Mouse (Mus musculus) heart, postnatal 0 days (tissue): ENCODE measurements around the gene Snx12. TPM values are rescaled to one million over a fixed set of nuclear protein-coding genes. Genes with fewer than 3 reads are reported as not detected.

ENCODE experiments used
- ATAC-seq: fragments of 200-750 bp; cut with Nextera tagmentation; 2 replicates; pipeline ENCODE4 v1.8.0; 2017; ENCODE audit warnings: low read depth, moderate number of reproducible peaks, moderate library complexity; ENCODE audit not compliant: insufficient read depth
- DNase-seq: peaks from one replicate; pipeline ENCODE4 v3.0.0-alpha.2; 2016; ENCODE audit warnings: low spot score
- H3K27ac ChIP-seq: fragments of 300-500 bp; sonication (generic); 2 replicates; pipeline ENCODE4 v1.5.1; 2014; ENCODE audit warnings: low read depth, mild to moderate bottlenecking
- H3K27me3 ChIP-seq: fragments of 300-500 bp; sonication (generic); 2 replicates; pipeline ENCODE4 v1.6.1; 2014; ENCODE audit warnings: low read length, mixed read lengths; ENCODE audit not compliant: control insufficient read depth, insufficient read depth
- H3K36me3 ChIP-seq: fragments of 300-500 bp; sonication (generic); replicated peaks from 2 replicates; pipeline ENCODE4 v1.6.1; 2014; ENCODE audit warnings: low read length, mixed read lengths; ENCODE audit not compliant: control insufficient read depth, insufficient read depth
- H3K4me1 ChIP-seq: fragments of 300-500 bp; sonication (generic); 2 replicates; pipeline ENCODE4 v1.6.1; 2014; ENCODE audit warnings: antibody characterized with exemption; ENCODE audit not compliant: control insufficient read depth, insufficient read depth
- H3K4me2 ChIP-seq: fragments of 300-500 bp; sonication (generic); 2 replicates; pipeline ENCODE4 v1.6.1; 2014; ENCODE audit warnings: low read depth, mild to moderate bottlenecking, low read length, moderate library complexity
- H3K4me3 ChIP-seq: fragments of 300-500 bp; sonication (generic); 2 replicates; pipeline ENCODE4 v1.5.1; 2014; ENCODE audit warnings: low read depth, low read length
- H3K9ac ChIP-seq: fragments of 300-500 bp; sonication (generic); replicated peaks from 2 replicates; pipeline ENCODE4 v1.6.1; 2014; ENCODE audit warnings: low read depth, low read length, mixed read lengths
- H3K9me3 ChIP-seq: fragments of 300-500 bp; sonication (generic); replicated peaks from 2 replicates; pipeline ENCODE4 v1.6.1; 2016; ENCODE audit warnings: low read length; ENCODE audit not compliant: control insufficient read depth
- CTCF ChIP-seq: IDR thresholded peaks from 2 replicates; pipeline ENCODE4 v1.5.1; 2016; ENCODE audit warnings: antibody characterized with exemption, control low read depth, low read depth
- EP300 ChIP-seq: IDR thresholded peaks from 2 replicates; pipeline ENCODE4 v1.6.1; 2016; ENCODE audit warnings: antibody characterized with exemption, low read depth
- WGBS: fragments of 180-500 bp; shearing (Covaris S2); extraction: QIAGEN DNeasy Blood & Tissue Kit; methylation state at CpG from one replicate; pipeline ENCODE4 v1.1.7; 2014; 5-methylcytosine and 5-hydroxymethylcytosine counted together
- polyA plus RNA-seq: library from polyadenylated mRNA; unstranded; fragments of >200 nt; fragmentation: Nextera tagmentation; extraction: Ambion mirVana; gene quantifications from 2 replicates; pipeline ENCODE4 v1.2.1, GENCODE M21; 2015
- total RNA-seq: library from RNA; depleted of rRNA; stranded (reverse); fragments of >200 nt; gene quantifications from 2 replicates; pipeline ENCODE4 v1.2.3, GENCODE M21; 2014; ENCODE audit warnings: low replicate concordance; rRNA removed

Gene Snx12
- total RNA-seq (28.4 and 33.9 TPM in 2 replicates), polyA plus RNA-seq (27.4 and 27.7 TPM in 2 replicates)

DNA sequence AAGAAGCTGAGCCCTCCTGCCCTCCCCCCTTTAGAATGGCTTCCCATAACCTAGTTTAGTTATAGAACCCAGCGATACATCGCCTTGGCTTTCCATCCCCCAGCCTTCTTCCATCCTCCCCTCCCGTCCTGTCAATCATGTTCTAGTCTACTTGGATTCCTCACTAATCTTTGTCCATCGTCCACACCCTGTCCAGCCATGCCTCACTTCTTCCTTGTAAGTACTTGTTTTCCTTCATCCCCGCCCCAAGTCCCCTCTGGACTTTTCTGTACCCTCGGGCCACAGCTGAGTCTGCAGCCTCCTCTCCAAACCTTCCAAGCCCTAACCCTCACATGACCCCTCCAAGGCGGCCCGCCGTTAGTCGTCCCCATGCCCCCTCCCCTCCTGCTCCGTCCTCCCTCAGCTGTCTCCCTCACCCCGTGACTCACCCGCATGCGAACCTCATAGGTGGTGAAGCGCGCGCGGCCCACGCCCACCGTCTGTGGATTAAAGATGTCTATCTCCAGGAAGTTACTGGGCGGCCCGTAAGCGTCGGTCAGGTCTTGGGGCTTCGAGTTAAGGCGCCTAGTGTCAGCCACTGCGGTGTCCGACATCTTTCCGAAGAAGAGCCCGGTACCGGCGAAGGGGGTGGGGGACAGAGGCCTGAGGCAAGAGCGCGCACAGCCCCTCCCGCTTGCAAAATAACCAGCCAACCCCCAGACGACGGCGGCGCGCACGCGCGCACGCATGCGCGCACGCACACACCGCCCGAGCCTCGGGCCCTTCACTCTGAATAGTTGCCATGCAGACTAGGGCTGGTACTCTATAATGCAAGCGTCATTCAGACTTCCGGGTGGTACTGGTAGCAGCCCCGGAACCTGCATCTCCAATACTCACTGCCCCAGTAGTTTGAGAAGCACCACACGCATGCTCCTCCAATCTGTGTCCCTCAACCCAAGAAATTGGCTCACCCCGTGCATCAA is at the start of gene Snx12:
Snx12 (minus strand) TSS at position 730 of the 962 bp plus-strand sequence.
- Histone ChIP-seq H3K4me3 (peak within 1 kb of the TSS; percentile 65), H3K4me1 (no peaks in the 10 kb centered on the region), H3K27me3 (no peaks in the 10 kb centered on the region), H3K9ac (peak within 1 kb of the TSS; percentile 53), H3K36me3 (0 out of 2 replicates have a peak, but pooled peaks cover 3% of the 10 kb centered on the region), H3K27ac (peak within 1 kb of the TSS; percentile 46), H3K4me2 (peak within 1 kb of the TSS; percentile 63), H3K9me3 (no peaks in the 10 kb centered on the region)
- WGBS, result 21% methylated on average over 55 of the region's 55 CpGs
- no peak for TF ChIP-seq EP300
- no peak for TF ChIP-seq CTCF
- DNase-seq (peak; percentile 86), ATAC-seq (peak; percentile 95)

DNA sequence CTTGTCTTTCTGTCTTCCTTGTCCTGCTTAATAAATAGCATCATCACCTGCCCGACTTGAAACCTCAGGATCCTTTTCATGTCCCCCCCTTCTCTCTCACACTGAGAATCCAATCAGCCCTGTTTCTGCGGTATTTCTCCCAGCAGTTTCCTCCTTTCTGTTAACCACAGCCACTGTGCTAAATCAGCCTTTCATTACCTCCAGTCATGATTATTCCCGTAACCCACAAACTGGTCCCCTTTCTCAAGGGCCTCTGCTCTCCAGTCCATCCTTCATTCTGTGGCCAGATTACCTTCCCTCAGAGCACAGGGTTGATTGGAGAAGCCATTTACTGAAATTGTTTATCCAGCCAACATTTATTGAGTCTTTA is 46.4 kb upstream of the Snx12 start, which contains the start of gene Gm20489:
Gm20489 (minus strand) TSS at position 269 of the 370 bp plus-strand sequence.
- H3K27me3 ChIP-seq, result no peaks in the 10 kb centered on the region
- DNase-seq (no peak), ATAC-seq (no peak)
- peak within 1 kb of the TSS; percentile 61; the same call in 1 of the 2 replicates for H3K27ac ChIP-seq
- WGBS, result 56% methylated on average over 3 of the region's 3 CpGs
- H3K4me1 ChIP-seq, result no peaks in the 10 kb centered on the region; the same call in 1 of the 2 replicates
- TF ChIP-seq CTCF (no peak), EP300 (no peak)
- no peaks in the 10 kb centered on the region for H3K36me3 ChIP-seq
- peak within 1 kb of the TSS; percentile 47 for H3K4me2 ChIP-seq
- H3K9ac ChIP-seq, result no peak within 1 kb of the TSS
- H3K4me3 ChIP-seq, result peak within 1 kb of the TSS; percentile 34
- no peaks in the 10 kb centered on the region for H3K9me3 ChIP-seq

DNA sequence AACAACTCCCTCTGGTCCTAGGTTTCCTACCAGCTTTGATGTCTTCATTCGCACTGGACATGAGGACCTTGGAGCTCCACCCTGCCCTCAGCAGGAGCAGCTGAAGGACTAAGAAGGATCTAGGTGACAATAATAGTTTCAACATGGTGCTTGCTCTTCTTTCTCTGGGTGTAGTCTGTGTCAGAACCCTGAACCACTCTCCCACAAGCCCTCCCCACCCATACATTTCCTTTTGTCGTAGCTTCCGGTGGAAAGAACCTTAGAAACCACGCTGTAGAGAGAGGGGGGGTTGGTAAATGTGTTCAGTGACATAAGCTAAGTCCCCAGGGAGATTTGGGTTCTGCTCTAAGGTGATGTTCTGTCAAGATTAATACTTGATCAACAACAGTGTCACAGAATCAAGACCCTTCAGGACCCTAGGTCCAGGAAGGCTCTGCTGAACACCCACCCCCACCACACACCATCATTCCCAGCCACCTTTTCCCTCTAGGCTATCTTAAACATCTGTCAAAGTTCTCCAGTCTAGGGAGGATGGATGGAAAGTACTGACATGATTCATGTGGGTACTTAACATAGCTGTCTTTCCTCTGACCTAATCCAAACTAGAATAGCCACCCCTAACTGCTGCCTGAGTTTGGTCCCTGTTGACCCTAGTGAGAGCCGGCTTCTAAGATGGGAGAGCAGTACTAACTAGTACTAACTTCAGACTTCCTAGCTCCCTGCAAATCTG is 45.8 kb upstream of the Snx12 start, which contains the start of gene Il2rg:
Il2rg (minus strand) TSS at position 231 of the 730 bp plus-strand sequence.
- ATAC-seq (peak; percentile 51), DNase-seq (peak; percentile 8)
- H3K27ac ChIP-seq, result peak within 1 kb of the TSS; percentile 61; the same call in 1 of the 2 replicates
- no peaks in the 10 kb centered on the region; the same call in 1 of the 2 replicates for H3K4me1 ChIP-seq
- no peak for TF ChIP-seq EP300
- no peak for TF ChIP-seq CTCF
- no peak within 1 kb of the TSS; the same call in 1 of the 2 replicates for H3K9ac ChIP-seq
- no peaks in the 10 kb centered on the region for H3K9me3 ChIP-seq
- H3K4me3 ChIP-seq, result peak within 1 kb of the TSS; percentile 34
- peak within 1 kb of the TSS; percentile 47 for H3K4me2 ChIP-seq
- no peaks in the 10 kb centered on the region for H3K36me3 ChIP-seq
- H3K27me3 ChIP-seq, result no peaks in the 10 kb centered on the region
- WGBS, result 62% methylated on average over 5 of the region's 5 CpGs

DNA sequence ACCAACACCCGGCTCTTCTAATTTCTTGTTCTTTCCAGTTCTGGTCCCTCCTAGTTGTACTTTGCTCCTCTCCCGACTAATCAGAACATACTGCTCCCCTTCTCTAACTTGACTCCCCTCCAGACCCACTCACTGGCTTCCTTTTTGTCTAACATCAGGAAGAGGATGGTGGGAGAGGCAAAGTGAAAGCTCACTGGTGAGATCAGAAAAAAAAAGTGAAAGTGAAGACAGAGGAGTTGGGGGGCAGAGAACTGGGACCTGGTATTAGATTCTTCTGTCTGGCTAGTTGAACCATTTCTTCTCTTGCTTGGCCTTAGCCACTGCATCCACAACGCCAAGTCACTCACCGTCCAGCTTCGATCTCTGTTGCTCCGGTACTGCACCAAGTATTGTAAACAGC is 44.3 kb upstream of the Snx12 start:
- H3K4me2 ChIP-seq, result peak overlapping the region; percentile 47; the same call in 1 of the 2 replicates
- H3K4me3 ChIP-seq, result no peak overlapping the region
- H3K27me3 ChIP-seq, result no peaks in the 10 kb centered on the region
- ATAC-seq (no peak), DNase-seq (no peak)
- H3K36me3 ChIP-seq, result no peaks in the 10 kb centered on the region
- WGBS, result 89% methylated on average over 6 of the region's 6 CpGs
- TF ChIP-seq EP300 (no peak), CTCF (no peak)
- no peaks in the 10 kb centered on the region for H3K9me3 ChIP-seq
- H3K4me1 ChIP-seq, result no peaks in the 10 kb centered on the region; the same call in 1 of the 2 replicates
- H3K9ac ChIP-seq, result no peak overlapping the region
- no peak overlapping the region for H3K27ac ChIP-seq

DNA sequence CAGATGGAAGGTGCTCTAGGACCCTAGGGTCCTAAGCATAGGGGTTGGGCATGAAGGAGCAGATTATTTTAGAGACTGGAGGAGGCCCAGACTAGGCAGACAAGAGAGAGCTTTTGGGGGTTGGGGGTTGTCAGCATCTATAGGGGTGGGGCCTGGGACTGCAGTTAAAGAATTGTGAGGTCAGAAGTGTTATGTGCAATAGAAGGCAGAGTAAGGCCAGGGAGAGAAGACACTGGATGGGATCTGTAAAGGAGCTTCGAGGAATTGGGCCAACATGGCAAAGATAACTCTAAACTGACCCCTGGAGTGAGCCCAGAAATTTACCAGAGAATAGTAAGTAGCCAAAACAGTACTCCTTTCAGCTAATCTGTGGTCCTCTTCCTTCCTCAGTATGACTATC is 41.5 kb upstream of the Snx12 start, which contains the start of gene Gm614:
Gm614 (minus strand) TSS at position 101 of the 400 bp plus-strand sequence.
- no peaks in the 10 kb centered on the region for H3K27me3 ChIP-seq
- DNase-seq (no peak), ATAC-seq (no peak)
- no peak within 1 kb of the TSS for H3K4me3 ChIP-seq
- 36% methylated on average over 1 of the region's 1 CpGs for WGBS
- no peak within 1 kb of the TSS for H3K4me2 ChIP-seq
- no peak for TF ChIP-seq CTCF
- TF ChIP-seq EP300, result no peak
- no peak within 1 kb of the TSS for H3K9ac ChIP-seq
- H3K4me1 ChIP-seq, result no peaks in the 10 kb centered on the region; the same call in 1 of the 2 replicates
- no peaks in the 10 kb centered on the region for H3K9me3 ChIP-seq
- no peak within 1 kb of the TSS for H3K27ac ChIP-seq
- peaks cover 1% of the 10 kb centered on the region; the same call in 1 of the 2 replicates for H3K36me3 ChIP-seq
